Mouse (Mus musculus) megakaryocyte, embryonic 14.5 days (primary cell): Measurements from ENCODE around the gene Irs2.

Experiments
- FLI1 ChIP-seq: IDR thresholded peaks from 2 replicates; pipeline ENCODE4 v1.6.1; 2012; ENCODE audit warnings: low read length, inconsistent platforms, mixed read lengths
- GATA1 ChIP-seq: IDR thresholded peaks from 3 replicates; pipeline ENCODE4 v1.6.1; 2012; ENCODE audit warnings: mixed read lengths, low read length, inconsistent platforms, borderline replicate concordance

- TF ChIP-seq GATA1 (no peak), FLI1 (no peak)
Observed at GRCm38 (mm10) chr8:10968687-10969086, 39.6 kb downstream of the Irs2 start.
